Mouse (Mus musculus) T-helper 2 cell (primary cell): Measurements from ENCODE around the gene Hist2h3c2.

Experiments
- in situ Hi-C: fragments of 300-600 bp; cut with MboI, MseI; formaldehyde crosslinking; loops from one replicate; pipeline ENCODE4 v1.15.1; 2025; ENCODE audit warnings: high pct_unique_total_duplicates

The Hist2h3c2 gene

GRCm38 (mm10) chr3:96198181-96198580, 40.7 kb downstream of the Hist2h3c2 start:
- in situ Hi-C loops, result no loop called here

- in situ Hi-C loops, result no loop called here
Measured at GRCm38 (mm10) chr3:96197129-96197749, 41.7 kb downstream of the Hist2h3c2 start.

GRCm38 (mm10) chr3:96196437-96197128, 42.3 kb downstream of the Hist2h3c2 start:
- in situ Hi-C loops, result no loop called here

GRCm38 (mm10) chr3:96195616-96196313, 43.2 kb downstream of the Hist2h3c2 start:
- in situ Hi-C loops, result no loop called here

GRCm38 (mm10) chr3:96194966-96195365, 44.0 kb downstream of the Hist2h3c2 start:
- in situ Hi-C loops, result no loop called here

- in situ Hi-C loops, result no loop called here
Measured at GRCm38 (mm10) chr3:96192977-96193376, 46.0 kb downstream of the Hist2h3c2 start.
